Mouse (Mus musculus) heart, embryonic 12.5 days (tissue): ENCODE data around the gene Spint5. TPM values are rescaled to one million over a fixed set of nuclear protein-coding genes. Genes with fewer than 3 reads are reported as not detected.
"Not testable (repeated sequence)": the region's sequence is repeated elsewhere in the genome, so short reads cannot be mapped to it uniquely, and the experiment has no call there.

Source experiments
- ATAC-seq: fragments of 200-750 bp; cut with Nextera tagmentation; 2 replicates; pipeline ENCODE4 v1.8.0; 2017; ENCODE audit warnings: moderate TSS enrichment, moderate library complexity; ENCODE audit not compliant: insufficient number of reproducible peaks, low FRiP score
- H3K27ac ChIP-seq: fragments of 300-500 bp; sonication (generic); 2 replicates; pipeline ENCODE4 v1.5.1; 2016; ENCODE audit warnings: mild to moderate bottlenecking, moderate library complexity; ENCODE audit not compliant: poor library complexity, severe bottlenecking
- H3K27me3 ChIP-seq: fragments of 300-500 bp; sonication (generic); replicated peaks from 2 replicates; pipeline ENCODE4 v1.6.1; 2016; ENCODE audit warnings: mild to moderate bottlenecking, moderate library complexity
- H3K36me3 ChIP-seq: fragments of 300-500 bp; sonication (generic); 2 replicates; pipeline ENCODE4 v1.6.1; 2016; ENCODE audit warnings: mild to moderate bottlenecking, moderate library complexity
- H3K4me1 ChIP-seq: fragments of 300-500 bp; sonication (generic); replicated peaks from 2 replicates; pipeline ENCODE4 v1.6.1; 2016; ENCODE audit warnings: mild to moderate bottlenecking
- H3K4me2 ChIP-seq: fragments of 300-500 bp; sonication (generic); 2 replicates; pipeline ENCODE4 v1.6.1; 2016; ENCODE audit warnings: mild to moderate bottlenecking, moderate library complexity
- H3K4me3 ChIP-seq: fragments of 300-500 bp; sonication (generic); 2 replicates; pipeline ENCODE4 v1.5.1; 2016; ENCODE audit warnings: mild to moderate bottlenecking
- H3K9ac ChIP-seq: fragments of 300-500 bp; sonication (generic); 2 replicates; pipeline ENCODE4 v1.6.1; 2016; ENCODE audit warnings: mild to moderate bottlenecking, moderate library complexity
- H3K9me3 ChIP-seq: fragments of 300-500 bp; sonication (generic); replicated peaks from 2 replicates; pipeline ENCODE4 v1.6.1; 2016; ENCODE audit warnings: mild to moderate bottlenecking, moderate library complexity
- WGBS: fragments of 180-500 bp; shearing (Covaris S2); methylation state at CpG from one replicate; pipeline ENCODE4 v1.1.7; 2016; 5-methylcytosine and 5-hydroxymethylcytosine counted together
- polyA plus RNA-seq: library from polyadenylated mRNA; unstranded; fragments of >200 nt; fragmentation: Nextera tagmentation; extraction: Ambion mirVana; gene quantifications from 2 replicates; pipeline ENCODE4 v1.2.1, GENCODE M21; 2016

Gene Spint5
- polyA plus RNA-seq, 1 experiment from 2014 or later: not detected

GRCm38 (mm10) chr2:164701761-164702160 lies 13.3 kb upstream of the Spint5 start:
- H3K9ac ChIP-seq: no peak overlapping the region
- WGBS: 84% methylated on average over 5 of the region's 5 CpGs
- H3K4me2 ChIP-seq: no peak overlapping the region
- no peaks in the 10 kb centered on the region for H3K4me1 ChIP-seq
- no peak overlapping the region for H3K27ac ChIP-seq
- H3K36me3 ChIP-seq: no peaks in the 10 kb centered on the region
- no peaks in the 10 kb centered on the region for H3K9me3 ChIP-seq
- no peaks in the 10 kb centered on the region for H3K27me3 ChIP-seq
- H3K4me3 ChIP-seq: no peak overlapping the region
- ATAC-seq: no peak

DNA sequence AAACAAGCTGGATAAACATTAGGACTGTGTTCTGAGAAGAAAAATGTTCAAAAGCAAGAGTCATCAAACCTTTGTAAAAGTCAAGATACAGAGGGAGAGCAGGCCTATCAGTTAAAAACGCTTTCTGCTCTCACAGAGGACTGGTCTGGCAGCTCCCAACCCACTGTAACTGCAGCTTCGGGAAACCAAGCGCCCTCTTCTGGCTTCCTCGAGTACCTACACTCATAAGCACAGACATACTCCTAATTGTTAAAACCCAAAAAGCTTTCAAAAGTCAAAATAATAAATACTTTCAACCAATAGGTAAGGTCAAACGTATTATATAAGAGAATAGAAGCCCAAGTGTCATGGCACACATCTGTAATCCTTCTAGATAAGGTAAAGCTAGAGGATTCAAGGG lies 10.9 kb upstream of the Spint5 start:
- no peaks in the 10 kb centered on the region for H3K9me3 ChIP-seq
- no peak for ATAC-seq
- WGBS: 67% methylated on average over 5 of the region's 5 CpGs

GRCm38 (mm10) chr2:164705328-164705727 lies 9.8 kb upstream of the Spint5 start:
- Histone ChIP-seq H3K9me3 (no peaks in the 10 kb centered on the region), H3K27me3 (no peaks in the 10 kb centered on the region), H3K4me3 (no peak overlapping the region), H3K36me3 (no peaks in the 10 kb centered on the region), H3K9ac (no peak overlapping the region), H3K4me1 (no peaks in the 10 kb centered on the region), H3K4me2 (no peak overlapping the region), H3K27ac (no peak overlapping the region)
- WGBS: 88% methylated on average over 6 of the region's 6 CpGs
- ATAC-seq: no peak

More for the DNA sequence above, 10.9 kb upstream of the Spint5 start:
- H3K27ac ChIP-seq: no peak overlapping the region
- H3K27me3 ChIP-seq: no peaks in the 10 kb centered on the region
- H3K4me3 ChIP-seq: no peak overlapping the region
- no peak overlapping the region for H3K4me2 ChIP-seq
- no peaks in the 10 kb centered on the region for H3K4me1 ChIP-seq
- no peak overlapping the region for H3K9ac ChIP-seq
- H3K36me3 ChIP-seq: no peaks in the 10 kb centered on the region

- no peak overlapping the region for H3K4me2 ChIP-seq
- no peaks in the 10 kb centered on the region for H3K4me1 ChIP-seq
- H3K4me3 ChIP-seq: no peak overlapping the region
- H3K27me3 ChIP-seq: no peaks in the 10 kb centered on the region
- H3K9me3 ChIP-seq: no peaks in the 10 kb centered on the region
- no peak for ATAC-seq
- H3K9ac ChIP-seq: no peak overlapping the region
- H3K36me3 ChIP-seq: no peaks in the 10 kb centered on the region
- 85% methylated on average over 14 of the region's 14 CpGs for WGBS
- H3K27ac ChIP-seq: no peak overlapping the region
Observed at GRCm38 (mm10) chr2:164705991-164706390, 9.1 kb upstream of the Spint5 start.

GRCm38 (mm10) chr2:164716194-164716786 lies 1.2 kb downstream of the Spint5 start:
- H3K27me3 ChIP-seq, H3K27ac ChIP-seq, H3K36me3 ChIP-seq, H3K4me2 ChIP-seq, ATAC-seq, H3K4me3 ChIP-seq, H3K9ac ChIP-seq, H3K9me3 ChIP-seq, H3K4me1 ChIP-seq: not testable (repeated sequence)
- WGBS: 83% methylated on average over 23 of the region's 23 CpGs

- Histone ChIP-seq H3K4me2 (no peak overlapping the region), H3K9me3 (no peaks in the 10 kb centered on the region)
- 53% methylated on average over 4 of the region's 4 CpGs for WGBS
Observed at GRCm38 (mm10) chr2:164723276-164723675, 8.2 kb downstream of the Spint5 start.

DNA sequence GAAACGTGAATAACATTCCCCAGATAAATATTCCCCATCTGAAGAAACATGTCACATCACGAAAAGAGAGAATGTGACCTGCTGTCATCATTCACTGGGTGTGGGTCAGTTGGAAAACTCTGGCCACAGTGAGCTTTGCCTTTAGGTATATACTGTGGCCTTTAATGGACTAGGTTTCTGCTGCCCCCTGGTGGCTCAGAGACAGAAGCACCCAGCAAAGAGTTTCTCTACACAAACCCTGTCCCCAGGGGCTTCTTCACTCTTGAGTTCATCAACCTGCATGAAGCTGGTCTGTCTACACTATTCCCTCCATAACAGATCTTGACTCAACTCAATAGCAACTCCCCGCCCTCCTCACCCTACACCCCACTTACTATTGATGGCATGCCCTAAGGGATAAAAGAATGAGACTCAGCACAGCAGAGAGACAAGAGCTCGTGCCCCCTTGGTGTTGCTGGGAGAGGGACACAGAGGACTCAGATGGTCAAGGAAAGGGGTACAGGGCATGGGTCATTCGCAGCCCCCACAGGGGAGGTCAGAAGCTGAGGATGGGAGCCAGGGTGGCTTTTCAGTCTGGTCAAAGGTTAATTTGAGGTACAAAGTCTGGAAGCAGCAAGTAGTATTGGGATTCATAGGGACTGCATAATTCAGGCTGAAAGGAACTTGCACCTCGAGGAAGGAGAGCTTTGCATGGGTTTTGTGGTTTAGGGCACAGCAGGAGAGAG lies 11.0 kb downstream of the Spint5 start:
- H3K36me3 ChIP-seq: no peaks in the 10 kb centered on the region
- peaks cover 7% of the 10 kb centered on the region; the same call in 1 of the 2 replicates for H3K27me3 ChIP-seq
- no peak overlapping the region for H3K4me2 ChIP-seq
- no peaks in the 10 kb centered on the region for H3K4me1 ChIP-seq
- no peak overlapping the region for H3K4me3 ChIP-seq
- H3K9ac ChIP-seq: no peak overlapping the region
- H3K27ac ChIP-seq: no peak overlapping the region
- no peaks in the 10 kb centered on the region for H3K9me3 ChIP-seq
- 25% methylated on average over 6 of the region's 6 CpGs for WGBS
- peak; percentile 48; the same call in 1 of the 2 replicates for ATAC-seq

More at GRCm38 (mm10) chr2:164723276-164723675, 8.2 kb downstream of the Spint5 start:
- Histone ChIP-seq H3K4me1 (no peaks in the 10 kb centered on the region), H3K9ac (no peak overlapping the region), H3K27ac (no peak overlapping the region), H3K27me3 (peaks cover 7% of the 10 kb centered on the region; the same call in 1 of the 2 replicates), H3K36me3 (no peaks in the 10 kb centered on the region), H3K4me3 (no peak overlapping the region)
- no peak for ATAC-seq

GRCm38 (mm10) chr2:164731719-164732118 lies 16.6 kb downstream of the Spint5 start:
- H3K36me3 ChIP-seq: no peaks in the 10 kb centered on the region
- H3K9me3 ChIP-seq: no peaks in the 10 kb centered on the region
- 66% methylated on average over 5 of the region's 5 CpGs for WGBS
- H3K4me3 ChIP-seq: no peak overlapping the region
- no peak overlapping the region for H3K4me2 ChIP-seq
- ATAC-seq: no peak
- H3K4me1 ChIP-seq: no peaks in the 10 kb centered on the region
- peaks cover 3% of the 10 kb centered on the region; the same call in 1 of the 2 replicates for H3K27me3 ChIP-seq
- no peak overlapping the region for H3K27ac ChIP-seq
- H3K9ac ChIP-seq: no peak overlapping the region

DNA sequence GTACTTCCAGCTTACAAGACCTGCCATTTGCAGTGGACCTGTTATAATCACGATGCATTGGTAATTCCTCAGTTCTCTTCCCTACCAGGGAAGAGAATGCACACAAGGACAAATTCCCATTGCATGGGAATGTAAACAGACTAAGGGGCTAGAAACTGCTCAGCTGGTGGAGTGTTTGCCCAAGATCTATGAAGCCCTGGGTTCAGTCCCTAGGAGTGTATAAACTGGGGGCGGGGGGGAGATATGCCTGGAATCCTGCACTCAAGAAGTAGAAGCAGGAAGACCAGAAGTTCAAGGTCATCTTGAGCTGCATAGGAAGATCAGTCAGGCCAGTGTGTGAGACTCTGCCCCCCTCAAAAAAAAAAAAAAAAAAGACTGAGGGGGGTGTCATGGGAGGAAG lies 18.2 kb downstream of the Spint5 start:
- H3K9ac ChIP-seq: no peak overlapping the region
- no peak overlapping the region for H3K27ac ChIP-seq
- H3K4me3 ChIP-seq: no peak overlapping the region
- H3K4me2 ChIP-seq: no peak overlapping the region
- no peaks in the 10 kb centered on the region for H3K4me1 ChIP-seq
- no peak for ATAC-seq
- H3K9me3 ChIP-seq: no peaks in the 10 kb centered on the region
- 0 out of 2 replicates have a peak, but pooled peaks cover 1% of the 10 kb centered on the region for H3K27me3 ChIP-seq
- WGBS: 77% methylated on average over 2 of the region's 2 CpGs
- H3K36me3 ChIP-seq: no peaks in the 10 kb centered on the region

DNA sequence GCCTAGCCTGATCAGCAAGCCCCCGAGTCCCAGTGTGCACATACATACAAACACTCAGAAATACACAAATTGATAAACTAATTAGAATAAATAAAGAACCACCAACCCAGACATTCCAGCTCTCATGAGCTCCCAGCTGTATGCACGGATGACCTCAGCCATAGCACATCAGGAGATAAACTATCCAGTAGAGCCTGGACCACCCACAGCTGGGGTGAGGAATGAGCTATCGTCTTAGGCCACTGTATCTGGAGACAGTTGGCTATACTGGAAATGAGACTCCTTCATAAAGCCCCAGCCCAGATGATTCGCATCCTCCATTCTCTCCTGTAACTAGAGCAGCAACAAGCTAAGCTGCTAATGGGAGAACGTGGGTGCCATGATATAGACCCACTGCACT lies 19.7 kb downstream of the Spint5 start:
- no peak overlapping the region for H3K27ac ChIP-seq
- no peaks in the 10 kb centered on the region for H3K9me3 ChIP-seq
- no peaks in the 10 kb centered on the region for H3K4me1 ChIP-seq
- no peak overlapping the region for H3K9ac ChIP-seq
- ATAC-seq: no peak
- H3K36me3 ChIP-seq: no peaks in the 10 kb centered on the region
- no peak overlapping the region for H3K4me2 ChIP-seq
- no peak overlapping the region for H3K4me3 ChIP-seq
- H3K27me3 ChIP-seq: 0 out of 2 replicates have a peak, but pooled peaks cover 3% of the 10 kb centered on the region
- 59% methylated on average over 5 of the region's 5 CpGs for WGBS

DNA sequence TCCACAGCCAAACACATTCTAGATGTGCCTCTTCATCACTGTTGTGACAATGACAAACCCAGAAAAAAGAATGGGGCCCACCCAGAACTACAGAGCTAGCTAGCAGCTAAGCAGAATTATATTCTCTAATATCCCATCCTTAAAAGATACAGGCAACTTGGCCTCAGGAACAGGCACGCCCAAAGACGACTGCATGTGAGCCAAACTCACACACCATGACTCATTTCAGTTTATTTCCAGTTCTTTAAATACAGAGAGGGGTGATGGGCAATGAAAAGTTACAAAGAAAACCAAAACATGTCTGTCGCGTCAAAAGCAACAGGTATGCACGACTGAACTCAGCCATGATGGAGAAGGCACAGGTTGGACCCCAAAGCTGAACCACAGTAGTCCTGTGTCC lies 20.3 kb downstream of the Spint5 start:
- no peaks in the 10 kb centered on the region for H3K9me3 ChIP-seq
- H3K9ac ChIP-seq: no peak overlapping the region
- no peaks in the 10 kb centered on the region for H3K4me1 ChIP-seq
- no peak overlapping the region for H3K4me3 ChIP-seq
- no peak for ATAC-seq
- H3K27ac ChIP-seq: no peak overlapping the region
- 78% methylated on average over 5 of the region's 5 CpGs for WGBS
- H3K4me2 ChIP-seq: no peak overlapping the region
- H3K36me3 ChIP-seq: no peaks in the 10 kb centered on the region
- 0 out of 2 replicates have a peak, but pooled peaks cover 3% of the 10 kb centered on the region for H3K27me3 ChIP-seq
